Mouse (Mus musculus): ENCODE measurements around the gene Fcgr2b.

DNA sequence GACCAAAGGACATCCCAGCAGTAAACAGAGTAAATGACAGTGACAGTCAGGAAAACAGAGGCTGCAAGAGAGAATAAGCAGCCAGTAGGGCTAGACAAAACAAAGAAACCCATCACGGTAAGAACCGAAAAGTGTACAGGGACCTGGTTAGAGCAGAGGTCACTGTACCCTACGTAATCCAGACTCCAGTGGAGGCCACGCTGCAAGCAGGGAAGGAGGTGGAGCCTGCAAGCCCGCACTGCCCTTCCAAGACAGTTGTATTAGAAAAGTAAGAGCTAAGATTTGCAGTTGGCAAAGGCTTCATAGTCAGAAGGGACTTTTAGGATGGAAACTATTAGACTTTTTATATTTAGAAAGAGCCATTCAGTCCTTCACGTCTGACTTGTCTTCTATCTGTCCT, 49.4 kb downstream of the Fcgr2b start:
- TF ChIP-seq CTCF (IDR thresholded peaks at IDR 0.05; ENCODE audit: borderline replicate concordance, insufficient read depth, low read depth, low read length): no peak
- no peak for TF ChIP-seq POLR2A (IDR thresholded peaks at IDR 0.05; ENCODE audit: borderline replicate concordance, insufficient read depth, low read length)
